Mouse (Mus musculus): ENCODE results near the gene Vmn2r13. TPM values are rescaled to one million over a fixed set of nuclear protein-coding genes. Genes with fewer than 3 reads are reported as not detected.
"Not testable (repeated sequence)": the region's sequence is repeated elsewhere in the genome, so short reads cannot be mapped to it uniquely, and the experiment has no call there.

The Vmn2r13 gene
- polyA plus RNA-seq (2016; fragmentation: Nextera tagmentation; extraction: Ambion mirVana), result not detected in 2 replicates

DNA sequence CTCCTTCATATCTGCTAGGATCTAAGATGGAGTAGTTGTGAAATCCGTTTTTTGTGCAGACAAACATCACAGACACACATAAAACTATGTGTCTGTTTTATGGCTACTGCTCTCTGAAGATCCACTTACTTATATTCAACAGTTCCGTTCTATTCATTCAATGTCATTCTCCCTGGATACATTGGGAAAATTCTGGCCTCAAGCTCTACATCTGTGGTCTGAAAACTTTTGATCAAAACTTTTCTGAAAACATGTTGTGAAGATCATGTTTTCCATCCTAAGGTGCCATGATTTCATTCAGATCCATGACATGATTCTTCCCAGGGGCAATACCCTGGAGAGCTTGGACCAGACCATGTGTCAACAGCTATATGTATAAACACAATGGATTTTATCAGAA, at the start of gene Vmn2r13:
Gene Vmn2r13 (minus strand): TSS at position 101 of the 400 bp plus-strand sequence.
- not testable (repeated sequence) for H3K27ac ChIP-seq (ENCODE audit: poor library complexity, severe bottlenecking); H3K27me3 ChIP-seq (replicated peaks); H3K4me2 ChIP-seq; ATAC-seq (ENCODE audit: insufficient number of reproducible peaks, low FRiP score); H3K36me3 ChIP-seq; H3K4me1 ChIP-seq (replicated peaks); H3K9ac ChIP-seq; H3K4me3 ChIP-seq
- H3K9me3 ChIP-seq (replicated peaks), result peaks cover 13% of the 10 kb centered on the region
- WGBS, result 54% methylated on average over 2 of the region's 2 CpGs

DNA sequence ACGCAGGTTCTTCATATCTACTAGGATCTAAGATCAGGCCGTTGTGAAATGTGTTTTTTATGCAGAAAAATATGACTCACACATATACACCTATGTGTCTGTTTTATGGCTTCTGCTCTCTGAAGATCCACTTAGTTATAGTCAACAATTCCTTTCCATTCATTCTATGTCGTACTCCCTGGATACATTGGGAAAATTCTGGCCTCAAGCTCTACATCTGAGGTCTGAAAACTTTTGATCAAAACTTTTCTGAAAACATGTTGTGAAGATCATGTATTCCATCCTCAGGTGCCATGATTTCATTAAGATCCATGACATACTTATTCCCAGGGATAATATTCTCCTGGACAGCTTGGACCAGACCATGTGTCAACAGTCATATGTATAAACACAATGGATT, 32.6 kb upstream of the Vmn2r13 start, which contains the start of gene Vmn2r14:
Gene Vmn2r14 (minus strand): TSS at position 101 of the 400 bp plus-strand sequence.
- WGBS, result 64% methylated on average over 3 of the region's 3 CpGs
- no peak within 1 kb of the TSS for H3K27ac ChIP-seq (ENCODE audit: poor library complexity, severe bottlenecking)
- peaks cover 7% of the 10 kb centered on the region; the same call in 1 of the 2 replicates for H3K9me3 ChIP-seq (replicated peaks)
- H3K36me3 ChIP-seq, result no peaks in the 10 kb centered on the region
- H3K4me3 ChIP-seq, result no peak within 1 kb of the TSS
- ATAC-seq (ENCODE audit: insufficient number of reproducible peaks, low FRiP score), result no peak
- H3K27me3 ChIP-seq (replicated peaks), result no peaks in the 10 kb centered on the region
- H3K9ac ChIP-seq, result no peak within 1 kb of the TSS
- no peak within 1 kb of the TSS for H3K4me2 ChIP-seq
- no peaks in the 10 kb centered on the region for H3K4me1 ChIP-seq (replicated peaks)

- 68% methylated on average over 4 of the region's 4 CpGs for WGBS
- not testable (repeated sequence) for ATAC-seq (ENCODE audit: insufficient number of reproducible peaks, low FRiP score)
Measured at GRCm38 (mm10) chr5:109166851-109167250, 25.1 kb downstream of the Vmn2r13 start.

DNA sequence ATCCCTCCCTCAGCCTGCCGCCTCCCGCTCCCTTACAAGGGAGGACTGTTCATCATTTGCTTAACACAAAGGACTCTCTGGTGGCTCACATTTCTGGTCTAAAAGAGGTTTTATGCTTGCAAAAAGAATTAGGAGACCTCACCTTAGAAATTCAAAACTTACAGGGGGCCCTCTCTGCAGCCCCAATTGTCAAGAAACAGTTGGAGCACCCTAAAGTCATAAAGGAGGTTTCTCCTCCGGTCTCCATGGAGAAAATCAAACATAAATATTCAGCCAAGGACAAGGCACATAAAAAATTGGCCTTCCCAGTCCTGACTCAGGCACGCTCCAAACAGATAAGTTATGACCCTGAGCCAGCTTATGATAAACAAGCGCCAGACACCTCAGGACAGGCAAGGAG, 31.9 kb downstream of the Vmn2r13 start:
- Histone ChIP-seq H3K4me2 (no peak overlapping the region), H3K27me3 (replicated peaks) (no peaks in the 10 kb centered on the region), H3K9ac (no peak overlapping the region), H3K9me3 (replicated peaks) (peaks cover 11% of the 10 kb centered on the region), H3K27ac (ENCODE audit: poor library complexity, severe bottlenecking) (no peak overlapping the region), H3K4me1 (replicated peaks) (no peaks in the 10 kb centered on the region), H3K36me3 (no peaks in the 10 kb centered on the region), H3K4me3 (no peak overlapping the region)
- no peak for ATAC-seq (ENCODE audit: insufficient number of reproducible peaks, low FRiP score)
- WGBS, result 80% methylated on average over 5 of the region's 5 CpGs

More at GRCm38 (mm10) chr5:109166851-109167250, 25.1 kb downstream of the Vmn2r13 start:
- H3K4me3 ChIP-seq; H3K27ac ChIP-seq (ENCODE audit: poor library complexity, severe bottlenecking); H3K9me3 ChIP-seq (replicated peaks); H3K9ac ChIP-seq; H3K4me2 ChIP-seq; H3K4me1 ChIP-seq (replicated peaks); H3K36me3 ChIP-seq; H3K27me3 ChIP-seq (replicated peaks): not testable (repeated sequence)

DNA sequence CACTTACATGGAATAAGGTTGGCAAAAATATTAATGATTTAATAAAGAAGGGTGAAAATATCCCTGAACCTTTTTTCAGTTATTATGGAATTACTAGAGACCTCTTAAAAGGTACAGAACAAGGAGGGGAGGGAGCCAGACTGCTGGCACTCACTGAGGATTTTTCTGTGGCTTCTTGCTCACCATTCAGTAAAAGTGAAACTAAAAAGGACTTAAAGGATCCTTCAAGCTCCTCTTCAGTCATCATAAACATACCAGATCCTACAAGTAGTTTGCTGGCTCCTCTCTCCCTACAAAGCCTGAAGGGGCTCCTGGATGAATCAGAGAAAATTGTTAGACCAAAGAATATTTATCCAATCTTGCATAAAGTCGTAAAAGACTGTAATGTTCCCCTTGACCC, 32.4 kb downstream of the Vmn2r13 start:
- not testable (repeated sequence) for H3K36me3 ChIP-seq; ATAC-seq (ENCODE audit: insufficient number of reproducible peaks, low FRiP score); H3K9ac ChIP-seq; H3K4me1 ChIP-seq (replicated peaks); H3K4me2 ChIP-seq; H3K27ac ChIP-seq (ENCODE audit: poor library complexity, severe bottlenecking); H3K4me3 ChIP-seq; H3K27me3 ChIP-seq (replicated peaks)
- WGBS, result 57% methylated on average over 1 of the region's 1 CpGs
- H3K9me3 ChIP-seq (replicated peaks), result peaks cover 11% of the 10 kb centered on the region

GRCm38 (mm10) chr5:109158488-109159485, 33.2 kb downstream of the Vmn2r13 start:
- H3K4me1 ChIP-seq (replicated peaks); H3K4me3 ChIP-seq; ATAC-seq (ENCODE audit: insufficient number of reproducible peaks, low FRiP score); H3K27ac ChIP-seq (ENCODE audit: poor library complexity, severe bottlenecking); H3K4me2 ChIP-seq; H3K36me3 ChIP-seq; H3K9ac ChIP-seq; H3K27me3 ChIP-seq (replicated peaks): not testable (repeated sequence)
- H3K9me3 ChIP-seq (replicated peaks), result peaks cover 13% of the 10 kb centered on the region
- 66% methylated on average over 14 of the region's 14 CpGs for WGBS

DNA sequence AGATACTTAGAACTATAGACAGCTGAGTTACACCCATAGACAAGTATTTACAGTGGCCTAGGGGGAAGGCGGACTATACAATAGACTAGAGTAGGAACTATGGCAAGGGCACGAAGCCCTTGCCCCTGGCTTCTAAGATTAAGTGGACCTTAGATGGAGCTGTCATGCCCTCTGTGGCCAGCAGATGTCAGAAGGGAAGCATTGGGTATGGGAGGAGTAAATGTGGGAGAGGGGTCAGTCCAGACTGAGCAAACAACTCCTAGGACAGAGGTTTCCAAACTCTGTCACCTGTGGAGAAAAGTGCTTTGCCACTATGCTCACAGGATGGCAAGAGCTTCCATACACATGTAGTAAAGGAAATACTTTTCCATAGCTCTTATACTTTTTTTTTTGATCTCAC, 52.5 kb downstream of the Vmn2r13 start:
- WGBS, result 75% methylated on average over 2 of the region's 2 CpGs
- H3K27me3 ChIP-seq (replicated peaks), result no peaks in the 10 kb centered on the region
- H3K4me2 ChIP-seq, result no peak overlapping the region
- no peak overlapping the region for H3K27ac ChIP-seq (ENCODE audit: poor library complexity, severe bottlenecking)
- H3K9ac ChIP-seq, result no peak overlapping the region
- H3K9me3 ChIP-seq (replicated peaks), result peaks cover 16% of the 10 kb centered on the region
- no peak overlapping the region for H3K4me3 ChIP-seq
- H3K4me1 ChIP-seq (replicated peaks), result no peaks in the 10 kb centered on the region
- no peak for ATAC-seq (ENCODE audit: insufficient number of reproducible peaks, low FRiP score)
- no peaks in the 10 kb centered on the region for H3K36me3 ChIP-seq

DNA sequence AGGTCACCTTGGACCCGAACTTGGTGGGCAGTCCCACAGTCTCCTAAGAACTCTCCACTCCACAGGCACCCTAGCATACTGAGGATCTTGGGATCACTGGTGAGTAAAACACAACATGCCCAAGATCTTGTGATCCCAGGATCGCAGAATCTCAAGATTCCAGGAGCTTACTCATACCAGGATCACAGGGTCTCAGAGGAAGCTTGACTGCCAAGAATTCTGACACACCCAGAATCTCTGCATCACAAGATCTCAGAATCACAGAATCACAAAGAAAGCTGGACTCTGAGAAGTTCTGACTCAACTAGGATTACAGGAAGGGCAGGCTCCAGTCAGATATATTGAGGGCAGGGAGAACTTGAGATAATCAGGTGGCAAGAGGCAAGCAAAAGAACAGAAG, 55.3 kb downstream of the Vmn2r13 start:
- no peaks in the 10 kb centered on the region for H3K27me3 ChIP-seq (replicated peaks)
- H3K4me1 ChIP-seq (replicated peaks), result no peaks in the 10 kb centered on the region
- no peak overlapping the region for H3K9ac ChIP-seq
- H3K36me3 ChIP-seq, result no peaks in the 10 kb centered on the region
- H3K4me2 ChIP-seq, result no peak overlapping the region
- WGBS, result 60% methylated on average over 2 of the region's 2 CpGs
- no peak overlapping the region for H3K27ac ChIP-seq (ENCODE audit: poor library complexity, severe bottlenecking)
- H3K9me3 ChIP-seq (replicated peaks), result peaks cover 22% of the 10 kb centered on the region
- no peak overlapping the region for H3K4me3 ChIP-seq
- ATAC-seq (ENCODE audit: insufficient number of reproducible peaks, low FRiP score), result no peak

Other genes with a start within 250 kb of the Vmn2r13 start
- not detected in 2 replicates for gene Vmn2r10, start 185.7 kb downstream of the Vmn2r13 start, polyA plus RNA-seq (2016; fragmentation: Nextera tagmentation; extraction: Ambion mirVana)
- gene Vmn2r11, start 132.6 kb downstream of the Vmn2r13 start, polyA plus RNA-seq (2016; fragmentation: Nextera tagmentation; extraction: Ambion mirVana), result not detected in 2 replicates
- not detected in 2 replicates for gene Vmn2r12, start 94.2 kb downstream of the Vmn2r13 start, polyA plus RNA-seq (2016; fragmentation: Nextera tagmentation; extraction: Ambion mirVana)
- gene Vmn2r14, start 32.5 kb upstream of the Vmn2r13 start, polyA plus RNA-seq (2016; fragmentation: Nextera tagmentation; extraction: Ambion mirVana), result not detected in 2 replicates
- gene Vmn2r15, start 105.4 kb upstream of the Vmn2r13 start, polyA plus RNA-seq (2016; fragmentation: Nextera tagmentation; extraction: Ambion mirVana), result not detected in 2 replicates
- not detected in 2 replicates for gene Vmn2r16, start 138.0 kb upstream of the Vmn2r13 start, polyA plus RNA-seq (2016; fragmentation: Nextera tagmentation; extraction: Ambion mirVana)
- gene Vmn2r17, start 227.5 kb upstream of the Vmn2r13 start, polyA plus RNA-seq (2016; fragmentation: Nextera tagmentation; extraction: Ambion mirVana), result not detected in 2 replicates

Data from heart, embryonic 12.5 days (tissue).